Mouse (Mus musculus): ENCODE measurements around the gene Abcb10.

DNA sequence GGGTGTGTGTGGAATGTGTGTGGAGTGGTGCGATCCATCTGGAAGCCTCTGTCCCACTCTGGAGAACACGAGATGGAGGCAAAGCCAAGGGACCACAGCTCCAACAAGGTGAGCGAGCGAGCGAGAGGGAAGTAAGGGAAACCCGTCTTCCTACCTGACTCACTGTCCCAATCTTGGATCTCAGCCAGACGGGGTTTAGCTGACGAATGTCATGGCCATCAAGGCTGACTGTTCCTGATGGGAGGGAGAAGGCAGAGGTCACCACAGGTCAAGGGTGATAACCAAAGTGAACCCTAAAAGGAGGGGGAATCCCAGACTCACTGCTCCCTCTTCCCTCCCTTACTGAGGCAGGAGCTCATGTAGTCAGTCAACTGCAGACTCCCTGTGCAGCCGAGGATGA is 22.9 kb downstream of the Abcb10 start:
- TF ChIP-seq POLR2A (IDR thresholded peaks at IDR 0.05; ENCODE audit: extremely low read depth, insufficient read depth, low read length) (no peak), CTCF (IDR thresholded peaks at IDR 0.05; ENCODE audit: extremely low read depth, insufficient read depth, low read length) (no peak)

All from cortical plate, adult 2 months (tissue).